Mouse (Mus musculus): Measurements from ENCODE around the gene Fndc3b. TPM values are rescaled to one million over a fixed set of nuclear protein-coding genes. Genes with fewer than 3 reads are reported as not detected.
"Not testable (repeated sequence)": the region's sequence is repeated elsewhere in the genome, so short reads cannot be mapped to it uniquely, and the experiment has no call there.

The Fndc3b gene
- polyA plus RNA-seq, 1 experiment from 2014 or later = 10.5 TPM

DNA sequence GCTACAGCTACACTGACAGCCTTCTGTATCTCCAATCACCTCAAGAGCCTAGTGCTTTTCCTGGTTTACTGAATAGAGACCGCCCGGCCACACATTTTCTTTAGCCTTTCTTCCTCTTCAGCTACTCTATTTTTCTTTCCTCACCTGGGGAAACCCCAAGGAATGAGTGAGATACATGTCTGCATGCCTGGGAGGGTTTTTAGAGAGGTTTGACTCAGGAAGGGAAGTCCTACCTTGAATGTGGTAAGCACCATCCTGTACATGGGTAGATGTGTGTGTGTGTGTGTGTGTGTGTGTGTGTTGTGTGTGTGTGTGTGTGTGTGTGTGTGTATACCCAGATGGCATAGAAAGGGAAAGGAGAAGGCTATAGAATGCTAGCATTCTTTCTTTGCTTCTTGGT is 299.8 kb downstream of the Fndc3b start:
- 78% methylated on average over 2 of the region's 2 CpGs for WGBS

GRCm38 (mm10) chr3:27408564-27408963 is 302.5 kb downstream of the Fndc3b start:
- Histone ChIP-seq H3K36me3 (replicated peaks; ENCODE audit: control insufficient read depth, insufficient read depth, low read depth, low read length) (no peaks in the 10 kb centered on the region), H3K4me2 (ENCODE audit: low read depth, low read length) (no peak overlapping the region), H3K9ac (replicated peaks; ENCODE audit: low read length) (no peak overlapping the region), H3K4me1 (ENCODE audit: control insufficient read depth, insufficient read depth, low read length) (no peaks in the 10 kb centered on the region), H3K9me3 (replicated peaks; ENCODE audit: control insufficient read depth, low read length) (no peaks in the 10 kb centered on the region), H3K27ac (replicated peaks; ENCODE audit: low read depth, low read length) (no peak overlapping the region), H3K4me3 (ENCODE audit: low read depth, low read length) (no peak overlapping the region), H3K27me3 (ENCODE audit: control insufficient read depth, insufficient read depth, low read length) (no peaks in the 10 kb centered on the region)
- DNase-seq (ENCODE audit: low spot score) (no peak), ATAC-seq (replicated peaks; ENCODE audit: insufficient number of reproducible peaks, low FRiP score, low TSS enrichment, low read depth) (no peak)
- WGBS = 59% methylated on average over 2 of the region's 2 CpGs

More for the DNA sequence above, 299.8 kb downstream of the Fndc3b start:
- ATAC-seq (replicated peaks; ENCODE audit: insufficient number of reproducible peaks, low FRiP score, low TSS enrichment, low read depth) = no peak
- DNase-seq (ENCODE audit: low spot score) = no peak
- Histone ChIP-seq H3K4me1 (ENCODE audit: control insufficient read depth, insufficient read depth, low read length) (no peaks in the 10 kb centered on the region), H3K4me3 (ENCODE audit: low read depth, low read length) (no peak overlapping the region), H3K9me3 (replicated peaks; ENCODE audit: control insufficient read depth, low read length) (no peaks in the 10 kb centered on the region), H3K27ac (replicated peaks; ENCODE audit: low read depth, low read length) (no peak overlapping the region), H3K36me3 (replicated peaks; ENCODE audit: control insufficient read depth, insufficient read depth, low read depth, low read length) (no peaks in the 10 kb centered on the region), H3K4me2 (ENCODE audit: low read depth, low read length) (no peak overlapping the region), H3K27me3 (ENCODE audit: control insufficient read depth, insufficient read depth, low read length) (no peaks in the 10 kb centered on the region), H3K9ac (replicated peaks; ENCODE audit: low read length) (no peak overlapping the region)

DNA sequence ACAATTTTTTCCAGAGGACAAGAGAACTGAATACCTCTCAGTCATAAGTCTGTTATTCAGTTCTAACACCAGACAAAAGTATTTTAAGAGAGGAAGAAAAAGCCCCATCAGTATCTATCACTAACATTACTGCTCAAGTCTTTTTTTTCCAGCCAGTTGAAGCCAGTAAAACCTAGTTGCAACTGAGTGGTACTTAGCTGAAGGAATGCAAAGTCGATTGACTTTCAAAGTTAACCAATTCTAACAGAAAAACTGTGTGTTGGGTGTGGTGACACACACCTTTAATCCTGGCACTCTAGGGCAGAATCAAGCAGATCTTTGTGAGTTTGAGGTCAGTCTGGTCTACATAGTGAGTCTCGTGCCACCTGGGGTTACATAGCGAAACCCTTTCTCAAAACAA is 304.7 kb downstream of the Fndc3b start:
- H3K4me3 ChIP-seq (ENCODE audit: low read depth, low read length) = no peak overlapping the region
- WGBS = 84% methylated on average over 3 of the region's 3 CpGs
- H3K36me3 ChIP-seq (replicated peaks; ENCODE audit: control insufficient read depth, insufficient read depth, low read depth, low read length) = no peaks in the 10 kb centered on the region
- no peak for ATAC-seq (replicated peaks; ENCODE audit: insufficient number of reproducible peaks, low FRiP score, low TSS enrichment, low read depth)
- no peak overlapping the region for H3K9ac ChIP-seq (replicated peaks; ENCODE audit: low read length)
- DNase-seq (ENCODE audit: low spot score) = no peak
- H3K27me3 ChIP-seq (ENCODE audit: control insufficient read depth, insufficient read depth, low read length) = no peaks in the 10 kb centered on the region
- H3K27ac ChIP-seq (replicated peaks; ENCODE audit: low read depth, low read length) = no peak overlapping the region
- H3K4me1 ChIP-seq (ENCODE audit: control insufficient read depth, insufficient read depth, low read length) = no peaks in the 10 kb centered on the region
- H3K9me3 ChIP-seq (replicated peaks; ENCODE audit: control insufficient read depth, low read length) = no peaks in the 10 kb centered on the region
- no peak overlapping the region for H3K4me2 ChIP-seq (ENCODE audit: low read depth, low read length)

GRCm38 (mm10) chr3:27400996-27401395 is 310.1 kb downstream of the Fndc3b start:
- H3K9me3 ChIP-seq (replicated peaks; ENCODE audit: control insufficient read depth, low read length); H3K4me1 ChIP-seq (ENCODE audit: control insufficient read depth, insufficient read depth, low read length); H3K4me3 ChIP-seq (ENCODE audit: low read depth, low read length); DNase-seq (ENCODE audit: low spot score); H3K9ac ChIP-seq (replicated peaks; ENCODE audit: low read length); ATAC-seq (replicated peaks; ENCODE audit: insufficient number of reproducible peaks, low FRiP score, low TSS enrichment, low read depth); H3K27ac ChIP-seq (replicated peaks; ENCODE audit: low read depth, low read length); H3K4me2 ChIP-seq (ENCODE audit: low read depth, low read length); H3K36me3 ChIP-seq (replicated peaks; ENCODE audit: control insufficient read depth, insufficient read depth, low read depth, low read length); H3K27me3 ChIP-seq (ENCODE audit: control insufficient read depth, insufficient read depth, low read length): not testable (repeated sequence)
- WGBS = 94% methylated on average over 3 of the region's 3 CpGs

GRCm38 (mm10) chr3:27389923-27390322 is 321.2 kb downstream of the Fndc3b start:
- no peaks in the 10 kb centered on the region for H3K27me3 ChIP-seq (ENCODE audit: control insufficient read depth, insufficient read depth, low read length)
- H3K27ac ChIP-seq (replicated peaks; ENCODE audit: low read depth, low read length) = no peak overlapping the region
- no peak for DNase-seq (ENCODE audit: low spot score)
- ATAC-seq (replicated peaks; ENCODE audit: insufficient number of reproducible peaks, low FRiP score, low TSS enrichment, low read depth) = no peak
- H3K9ac ChIP-seq (replicated peaks; ENCODE audit: low read length) = no peak overlapping the region
- 79% methylated on average over 1 of the region's 1 CpGs for WGBS
- no peaks in the 10 kb centered on the region for H3K9me3 ChIP-seq (replicated peaks; ENCODE audit: control insufficient read depth, low read length)
- H3K4me3 ChIP-seq (ENCODE audit: low read depth, low read length) = no peak overlapping the region
- H3K4me2 ChIP-seq (ENCODE audit: low read depth, low read length) = no peak overlapping the region
- H3K36me3 ChIP-seq (replicated peaks; ENCODE audit: control insufficient read depth, insufficient read depth, low read depth, low read length) = no peaks in the 10 kb centered on the region
- no peaks in the 10 kb centered on the region for H3K4me1 ChIP-seq (ENCODE audit: control insufficient read depth, insufficient read depth, low read length)

GRCm38 (mm10) chr3:27384836-27385235 is 326.3 kb downstream of the Fndc3b start:
- Histone ChIP-seq H3K9ac (replicated peaks; ENCODE audit: low read length) (no peak overlapping the region), H3K27ac (replicated peaks; ENCODE audit: low read depth, low read length) (no peak overlapping the region), H3K4me2 (ENCODE audit: low read depth, low read length) (no peak overlapping the region), H3K4me1 (ENCODE audit: control insufficient read depth, insufficient read depth, low read length) (no peaks in the 10 kb centered on the region), H3K9me3 (replicated peaks; ENCODE audit: control insufficient read depth, low read length) (no peaks in the 10 kb centered on the region), H3K27me3 (ENCODE audit: control insufficient read depth, insufficient read depth, low read length) (no peaks in the 10 kb centered on the region), H3K36me3 (replicated peaks; ENCODE audit: control insufficient read depth, insufficient read depth, low read depth, low read length) (no peaks in the 10 kb centered on the region), H3K4me3 (ENCODE audit: low read depth, low read length) (no peak overlapping the region)
- no peak for DNase-seq (ENCODE audit: low spot score)
- WGBS = 76% methylated on average over 3 of the region's 3 CpGs
- ATAC-seq (replicated peaks; ENCODE audit: insufficient number of reproducible peaks, low FRiP score, low TSS enrichment, low read depth) = no peak

DNA sequence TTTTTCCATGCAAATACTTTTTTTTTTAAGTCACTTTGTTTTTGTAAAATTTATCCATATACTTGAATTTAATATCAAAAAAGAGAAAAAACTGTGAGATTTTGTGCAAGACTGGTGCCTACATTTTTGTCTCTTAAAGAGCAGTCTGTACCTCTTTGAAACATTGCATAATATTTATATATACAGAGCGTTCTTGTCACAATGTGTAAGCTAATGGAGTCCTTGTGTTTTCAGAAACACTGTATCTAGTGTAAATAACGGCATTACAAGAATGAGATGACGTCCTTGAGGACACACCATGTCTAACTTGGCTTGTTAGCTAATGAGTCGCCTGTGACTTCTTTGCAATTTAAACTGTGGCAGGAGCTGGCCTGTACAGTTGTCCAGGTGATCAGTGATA is 333.2 kb downstream of the Fndc3b start:
- Histone ChIP-seq H3K27ac (replicated peaks; ENCODE audit: low read depth, low read length) (no peak overlapping the region), H3K9me3 (replicated peaks; ENCODE audit: control insufficient read depth, low read length) (no peaks in the 10 kb centered on the region), H3K4me2 (ENCODE audit: low read depth, low read length) (no peak overlapping the region), H3K27me3 (ENCODE audit: control insufficient read depth, insufficient read depth, low read length) (0 out of 2 replicates have a peak, but pooled peaks cover 2% of the 10 kb centered on the region), H3K4me3 (ENCODE audit: low read depth, low read length) (no peak overlapping the region), H3K9ac (replicated peaks; ENCODE audit: low read length) (no peak overlapping the region), H3K4me1 (ENCODE audit: control insufficient read depth, insufficient read depth, low read length) (no peaks in the 10 kb centered on the region), H3K36me3 (replicated peaks; ENCODE audit: control insufficient read depth, insufficient read depth, low read depth, low read length) (no peaks in the 10 kb centered on the region)
- DNase-seq (ENCODE audit: low spot score) = no peak
- WGBS = 78% methylated on average over 4 of the region's 4 CpGs
- no peak for ATAC-seq (replicated peaks; ENCODE audit: insufficient number of reproducible peaks, low FRiP score, low TSS enrichment, low read depth)

DNA sequence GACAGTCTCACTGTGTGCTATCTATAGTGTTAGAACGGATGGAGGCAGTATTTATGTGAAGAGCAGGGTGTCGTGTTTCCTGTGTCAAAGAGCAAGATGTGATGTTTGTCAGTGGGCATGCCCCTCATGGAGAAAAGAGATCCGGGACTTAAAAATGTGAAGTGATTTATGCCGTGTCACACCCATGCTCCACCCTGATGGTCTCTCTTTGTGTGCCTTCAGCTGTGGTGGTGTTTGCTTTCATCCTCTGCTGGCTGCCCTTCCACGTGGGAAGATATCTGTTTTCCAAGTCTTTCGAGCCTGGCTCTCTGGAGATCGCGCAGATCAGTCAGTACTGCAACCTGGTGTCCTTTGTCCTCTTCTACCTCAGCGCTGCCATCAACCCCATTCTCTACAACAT is 336.7 kb downstream of the Fndc3b start:
- Histone ChIP-seq H3K4me2 (ENCODE audit: low read depth, low read length) (no peak overlapping the region), H3K36me3 (replicated peaks; ENCODE audit: control insufficient read depth, insufficient read depth, low read depth, low read length) (no peaks in the 10 kb centered on the region), H3K9ac (replicated peaks; ENCODE audit: low read length) (no peak overlapping the region), H3K4me1 (ENCODE audit: control insufficient read depth, insufficient read depth, low read length) (no peaks in the 10 kb centered on the region), H3K4me3 (ENCODE audit: low read depth, low read length) (no peak overlapping the region), H3K27me3 (ENCODE audit: control insufficient read depth, insufficient read depth, low read length) (peaks cover 29% of the 10 kb centered on the region), H3K27ac (replicated peaks; ENCODE audit: low read depth, low read length) (no peak overlapping the region), H3K9me3 (replicated peaks; ENCODE audit: control insufficient read depth, low read length) (no peaks in the 10 kb centered on the region)
- WGBS = 60% methylated on average over 9 of the region's 9 CpGs
- ATAC-seq (replicated peaks; ENCODE audit: insufficient number of reproducible peaks, low FRiP score, low TSS enrichment, low read depth) (no peak), DNase-seq (ENCODE audit: low spot score) (no peak)
